Mouse (Mus musculus): ENCODE data around the gene Defb26.

Gene Defb26

DNA sequence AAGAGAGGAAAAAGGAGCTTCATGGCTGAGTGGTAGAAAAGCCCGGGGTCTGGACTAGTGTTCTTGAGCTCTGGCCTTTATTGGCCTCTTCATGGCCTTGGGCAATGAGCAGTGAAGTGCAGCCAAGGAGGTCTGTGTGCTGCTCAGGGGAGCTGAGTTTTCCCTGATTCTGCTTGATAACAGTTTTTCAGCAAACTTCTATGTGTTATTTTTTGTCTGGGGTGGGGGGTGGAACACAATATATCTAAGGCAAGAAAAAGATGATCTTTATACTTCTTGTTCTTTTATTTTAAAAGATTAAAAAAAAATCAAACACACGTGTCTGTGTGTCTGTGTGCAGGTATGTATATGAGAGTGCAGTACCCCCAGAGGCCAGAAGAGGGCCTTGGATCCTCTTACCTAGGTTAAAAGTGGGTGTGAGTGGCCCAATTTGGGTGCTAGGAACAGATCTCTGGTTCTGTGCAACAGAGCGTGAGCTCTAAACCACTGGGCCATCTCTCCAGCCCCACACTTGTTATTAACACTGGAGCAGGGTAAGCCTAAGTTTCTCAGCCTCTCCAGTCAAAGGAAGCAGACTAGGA lies 46.8 kb downstream of the Defb26 start, which contains the start of gene Defb23:
Gene Defb23, minus strand, starts transcription at position 51 of the 581 bp plus-strand sequence.
- DNase-seq (ENCODE audit: low spot score) = no peak

DNA sequence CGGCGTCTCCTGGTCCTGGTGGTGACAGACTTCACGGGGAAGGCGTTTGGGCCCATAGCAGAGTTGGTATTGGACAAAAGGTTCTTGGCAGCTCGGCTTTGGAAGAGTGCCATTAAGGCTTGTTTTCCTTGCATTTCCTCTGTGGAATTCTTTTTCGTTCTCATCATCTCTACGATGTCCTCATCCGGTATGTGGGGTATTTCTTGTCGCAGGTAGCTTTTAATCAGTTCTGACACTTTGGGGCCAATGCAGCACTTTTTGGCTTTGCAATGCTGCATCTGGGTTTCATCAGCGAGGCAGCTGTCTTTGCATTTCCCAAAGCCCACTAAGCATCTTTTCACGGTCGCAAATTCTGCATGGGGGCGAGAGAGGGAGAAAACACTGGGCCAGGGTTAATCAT lies 52.3 kb downstream of the Defb26 start:
- no peak for DNase-seq (ENCODE audit: low spot score)

Measured in layer of hippocampus, adult 9-10 months (tissue).